Mouse (Mus musculus): ENCODE measurements around the gene Ppp1r13b. TPM values are rescaled to one million over a fixed set of nuclear protein-coding genes. Genes with fewer than 3 reads are reported as not detected.

Ppp1r13b gene
- polyA plus RNA-seq, 1 experiment from 2014 or later = 6.8 TPM

- Histone ChIP-seq H3K4me3 (ENCODE audit: low read depth, low read length) (no peak overlapping the region), H3K4me2 (ENCODE audit: low read depth, low read length) (no peak overlapping the region), H3K27me3 (ENCODE audit: control insufficient read depth, insufficient read depth, low read length) (no peaks in the 10 kb centered on the region), H3K27ac (replicated peaks; ENCODE audit: low read depth, low read length) (no peak overlapping the region), H3K9ac (replicated peaks; ENCODE audit: low read length) (no peak overlapping the region), H3K9me3 (replicated peaks; ENCODE audit: control insufficient read depth, low read length) (no peaks in the 10 kb centered on the region), H3K4me1 (ENCODE audit: control insufficient read depth, insufficient read depth, low read length) (no peaks in the 10 kb centered on the region), H3K36me3 (replicated peaks; ENCODE audit: control insufficient read depth, insufficient read depth, low read depth, low read length) (no peaks in the 10 kb centered on the region)
- DNase-seq (ENCODE audit: low spot score) (no peak), ATAC-seq (replicated peaks; ENCODE audit: insufficient number of reproducible peaks, low FRiP score, low TSS enrichment, low read depth) (no peak)
- 90% methylated on average over 9 of the region's 9 CpGs for WGBS
These were observed 23.6 kb upstream of the Ppp1r13b start for GRCm38 (mm10) chr12:111931411-111932025.

GRCm38 (mm10) chr12:111928411-111928966 is 20.6 kb upstream of the Ppp1r13b start:
- Histone ChIP-seq H3K27me3 (ENCODE audit: control insufficient read depth, insufficient read depth, low read length) (no peaks in the 10 kb centered on the region), H3K27ac (replicated peaks; ENCODE audit: low read depth, low read length) (no peak overlapping the region), H3K4me1 (ENCODE audit: control insufficient read depth, insufficient read depth, low read length) (no peaks in the 10 kb centered on the region), H3K9me3 (replicated peaks; ENCODE audit: control insufficient read depth, low read length) (no peaks in the 10 kb centered on the region), H3K4me2 (ENCODE audit: low read depth, low read length) (no peak overlapping the region), H3K9ac (replicated peaks; ENCODE audit: low read length) (no peak overlapping the region), H3K4me3 (ENCODE audit: low read depth, low read length) (no peak overlapping the region), H3K36me3 (replicated peaks; ENCODE audit: control insufficient read depth, insufficient read depth, low read depth, low read length) (no peaks in the 10 kb centered on the region)
- WGBS = 81% methylated on average over 18 of the region's 18 CpGs
- no peak for DNase-seq (ENCODE audit: low spot score)
- ATAC-seq (replicated peaks; ENCODE audit: insufficient number of reproducible peaks, low FRiP score, low TSS enrichment, low read depth) = 0 out of 2 replicates have a peak, but pooled peaks have one; percentile 32

GRCm38 (mm10) chr12:111927338-111927737 is 19.4 kb upstream of the Ppp1r13b start:
- no peak for ATAC-seq (replicated peaks; ENCODE audit: insufficient number of reproducible peaks, low FRiP score, low TSS enrichment, low read depth)
- H3K4me3 ChIP-seq (ENCODE audit: low read depth, low read length) = no peak overlapping the region

GRCm38 (mm10) chr12:111923117-111923516 is 15.2 kb upstream of the Ppp1r13b start:
- Histone ChIP-seq H3K4me3 (ENCODE audit: low read depth, low read length) (no peak overlapping the region), H3K4me2 (ENCODE audit: low read depth, low read length) (no peak overlapping the region), H3K9me3 (replicated peaks; ENCODE audit: control insufficient read depth, low read length) (no peaks in the 10 kb centered on the region), H3K36me3 (replicated peaks; ENCODE audit: control insufficient read depth, insufficient read depth, low read depth, low read length) (no peaks in the 10 kb centered on the region), H3K27me3 (ENCODE audit: control insufficient read depth, insufficient read depth, low read length) (no peaks in the 10 kb centered on the region), H3K27ac (replicated peaks; ENCODE audit: low read depth, low read length) (no peak overlapping the region), H3K9ac (replicated peaks; ENCODE audit: low read length) (no peak overlapping the region), H3K4me1 (ENCODE audit: control insufficient read depth, insufficient read depth, low read length) (no peaks in the 10 kb centered on the region)
- no peak for ATAC-seq (replicated peaks; ENCODE audit: insufficient number of reproducible peaks, low FRiP score, low TSS enrichment, low read depth)
- WGBS = 89% methylated on average over 6 of the region's 6 CpGs
- DNase-seq (ENCODE audit: low spot score) = no peak

More at GRCm38 (mm10) chr12:111927338-111927737, 19.4 kb upstream of the Ppp1r13b start:
- Histone ChIP-seq H3K4me1 (ENCODE audit: control insufficient read depth, insufficient read depth, low read length) (no peaks in the 10 kb centered on the region), H3K27me3 (ENCODE audit: control insufficient read depth, insufficient read depth, low read length) (no peaks in the 10 kb centered on the region), H3K4me2 (ENCODE audit: low read depth, low read length) (no peak overlapping the region), H3K9ac (replicated peaks; ENCODE audit: low read length) (no peak overlapping the region), H3K9me3 (replicated peaks; ENCODE audit: control insufficient read depth, low read length) (no peaks in the 10 kb centered on the region), H3K27ac (replicated peaks; ENCODE audit: low read depth, low read length) (no peak overlapping the region), H3K36me3 (replicated peaks; ENCODE audit: control insufficient read depth, insufficient read depth, low read depth, low read length) (no peaks in the 10 kb centered on the region)
- no peak for DNase-seq (ENCODE audit: low spot score)
- 92% methylated on average over 1 of the region's 1 CpGs for WGBS

- Histone ChIP-seq H3K4me3 (ENCODE audit: low read depth, low read length) (no peak overlapping the region), H3K4me1 (ENCODE audit: control insufficient read depth, insufficient read depth, low read length) (no peaks in the 10 kb centered on the region; the same call in 1 of the 2 replicates), H3K36me3 (replicated peaks; ENCODE audit: control insufficient read depth, insufficient read depth, low read depth, low read length) (no peaks in the 10 kb centered on the region), H3K4me2 (ENCODE audit: low read depth, low read length) (no peak overlapping the region), H3K9me3 (replicated peaks; ENCODE audit: control insufficient read depth, low read length) (no peaks in the 10 kb centered on the region), H3K27me3 (ENCODE audit: control insufficient read depth, insufficient read depth, low read length) (no peaks in the 10 kb centered on the region), H3K27ac (replicated peaks; ENCODE audit: low read depth, low read length) (no peak overlapping the region), H3K9ac (replicated peaks; ENCODE audit: low read length) (no peak overlapping the region)
- no peak for ATAC-seq (replicated peaks; ENCODE audit: insufficient number of reproducible peaks, low FRiP score, low TSS enrichment, low read depth)
- DNase-seq (ENCODE audit: low spot score) = no peak
- 61% methylated on average over 9 of the region's 9 CpGs for WGBS
These were observed 12.1 kb upstream of the Ppp1r13b start for GRCm38 (mm10) chr12:111920046-111920445.

- no peak overlapping the region for H3K9ac ChIP-seq (replicated peaks; ENCODE audit: low read length)
- ATAC-seq (replicated peaks; ENCODE audit: insufficient number of reproducible peaks, low FRiP score, low TSS enrichment, low read depth) (no peak), DNase-seq (ENCODE audit: low spot score) (no peak)
- no peaks in the 10 kb centered on the region for H3K9me3 ChIP-seq (replicated peaks; ENCODE audit: control insufficient read depth, low read length)
- 52% methylated on average over 12 of the region's 12 CpGs for WGBS
- no peak overlapping the region for H3K27ac ChIP-seq (replicated peaks; ENCODE audit: low read depth, low read length)
- no peak overlapping the region for H3K4me3 ChIP-seq (ENCODE audit: low read depth, low read length)
- no peaks in the 10 kb centered on the region for H3K36me3 ChIP-seq (replicated peaks; ENCODE audit: control insufficient read depth, insufficient read depth, low read depth, low read length)
- H3K4me2 ChIP-seq (ENCODE audit: low read depth, low read length) = no peak overlapping the region
- no peaks in the 10 kb centered on the region for H3K27me3 ChIP-seq (ENCODE audit: control insufficient read depth, insufficient read depth, low read length)
- H3K4me1 ChIP-seq (ENCODE audit: control insufficient read depth, insufficient read depth, low read length) = no peaks in the 10 kb centered on the region; the same call in 1 of the 2 replicates
These were observed 8.8 kb upstream of the Ppp1r13b start for GRCm38 (mm10) chr12:111916514-111917217.

GRCm38 (mm10) chr12:111915781-111916180 is 7.9 kb upstream of the Ppp1r13b start:
- Histone ChIP-seq H3K9ac (replicated peaks; ENCODE audit: low read length) (no peak overlapping the region), H3K9me3 (replicated peaks; ENCODE audit: control insufficient read depth, low read length) (no peaks in the 10 kb centered on the region), H3K4me1 (ENCODE audit: control insufficient read depth, insufficient read depth, low read length) (no peaks in the 10 kb centered on the region; the same call in 1 of the 2 replicates), H3K36me3 (replicated peaks; ENCODE audit: control insufficient read depth, insufficient read depth, low read depth, low read length) (no peaks in the 10 kb centered on the region), H3K4me3 (ENCODE audit: low read depth, low read length) (no peak overlapping the region), H3K27ac (replicated peaks; ENCODE audit: low read depth, low read length) (no peak overlapping the region), H3K4me2 (ENCODE audit: low read depth, low read length) (no peak overlapping the region), H3K27me3 (ENCODE audit: control insufficient read depth, insufficient read depth, low read length) (no peaks in the 10 kb centered on the region)
- 93% methylated on average over 6 of the region's 6 CpGs for WGBS
- DNase-seq (ENCODE audit: low spot score) = no peak
- ATAC-seq (replicated peaks; ENCODE audit: insufficient number of reproducible peaks, low FRiP score, low TSS enrichment, low read depth) = no peak

- ATAC-seq (replicated peaks; ENCODE audit: insufficient number of reproducible peaks, low FRiP score, low TSS enrichment, low read depth) = no peak
- no peak overlapping the region for H3K4me3 ChIP-seq (ENCODE audit: low read depth, low read length)
- 25% methylated on average over 3 of the region's 3 CpGs for WGBS
- H3K27ac ChIP-seq (replicated peaks; ENCODE audit: low read depth, low read length) = no peak overlapping the region
- H3K9ac ChIP-seq (replicated peaks; ENCODE audit: low read length) = no peak overlapping the region
- DNase-seq (ENCODE audit: low spot score) = no peak
- H3K27me3 ChIP-seq (ENCODE audit: control insufficient read depth, insufficient read depth, low read length) = no peaks in the 10 kb centered on the region
- H3K4me1 ChIP-seq (ENCODE audit: control insufficient read depth, insufficient read depth, low read length) = no peaks in the 10 kb centered on the region; the same call in 1 of the 2 replicates
- no peak overlapping the region for H3K4me2 ChIP-seq (ENCODE audit: low read depth, low read length)
- no peaks in the 10 kb centered on the region for H3K9me3 ChIP-seq (replicated peaks; ENCODE audit: control insufficient read depth, low read length)
- H3K36me3 ChIP-seq (replicated peaks; ENCODE audit: control insufficient read depth, insufficient read depth, low read depth, low read length) = no peaks in the 10 kb centered on the region
These were observed 6.1 kb upstream of the Ppp1r13b start for GRCm38 (mm10) chr12:111914031-111914430.

Measured in embryonic facial prominence, embryonic 11.5 days (tissue).